In the genomic region with DNA sequence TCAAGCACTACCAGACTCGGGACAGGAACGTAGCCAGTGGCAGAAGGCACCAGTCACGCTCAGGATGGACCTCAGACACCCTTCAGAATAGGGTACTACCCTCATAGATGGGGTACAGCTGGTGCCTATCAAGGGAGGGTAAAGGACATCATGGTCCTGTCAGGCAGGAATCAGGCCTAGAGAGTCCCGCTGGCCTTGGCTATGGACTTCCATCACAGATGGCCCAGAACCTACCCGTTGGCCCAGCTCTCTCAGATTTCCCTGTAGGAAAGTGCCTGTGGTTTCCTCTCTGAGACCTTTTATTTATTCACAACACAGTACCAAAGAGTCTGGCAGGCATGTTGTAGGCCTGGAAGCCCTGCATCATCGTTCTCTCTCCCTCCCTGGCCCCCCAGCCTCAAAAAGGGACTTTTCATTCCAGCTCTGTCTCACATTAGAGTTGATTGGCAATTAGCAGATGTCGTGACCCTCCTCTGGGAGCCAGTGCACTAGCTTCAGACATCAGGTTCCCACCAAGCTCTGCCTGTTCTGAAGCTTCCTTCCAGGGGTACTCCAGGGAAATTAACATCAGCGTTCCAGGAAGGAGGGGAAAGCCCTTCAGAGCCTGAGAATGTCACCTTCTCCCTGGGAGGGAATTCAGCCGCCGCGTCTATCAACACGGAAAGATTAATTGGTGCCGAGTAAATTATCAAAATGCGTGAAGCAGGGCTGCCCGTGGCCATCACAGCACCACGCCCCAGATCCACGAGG, we compare ENCODE assay signal across 18 mouse cellular contexts. TPM values are rescaled to one million over a fixed set of nuclear protein-coding genes. Genes with fewer than 3 reads are reported as not detected.
DNase-seq lines count a peak whose midpoint lies in the region; ATAC-seq lines count a peak whose summit lies in the region.
"Had no signal": no experiment of that assay in that cellular context is flagged by ENCODE, and none has a peak within 500 bp of the region (broad histone marks: within the 10 kb centered on the region; RNA-seq: fewer than 3 reads in every experiment).

No protein-coding gene starts in this region.

- H3K4me3 ChIP-seq in forebrain, embryonic 10.5 days, result no peak overlapping the region
- H3K4me3 ChIP-seq in forebrain, embryonic 15.5 days, result no peak overlapping the region
- H3K4me3 ChIP-seq in hindbrain, embryonic 14.5 days (replicated peaks; ENCODE audit: low read length), result no peak overlapping the region
- H3K4me3 ChIP-seq: heart, embryonic 13.5 days; limb, embryonic 15.5 days; lung, embryonic 15.5 days; megakaryocyte, embryonic 14.5 days had no signal

- H3K4me1 ChIP-seq in forebrain, embryonic 10.5 days, result peaks cover 29% of the 10 kb centered on the region
- H3K4me1 ChIP-seq in forebrain, embryonic 15.5 days, result 0 out of 2 replicates have a peak, but pooled peaks cover 5% of the 10 kb centered on the region
- H3K4me1 ChIP-seq in hindbrain, embryonic 14.5 days (replicated peaks; ENCODE audit: control insufficient read depth, insufficient read depth, low read length), result peaks cover 8% of the 10 kb centered on the region
- H3K4me1 ChIP-seq: limb, embryonic 15.5 days; lung, embryonic 15.5 days had no signal

- no peaks in the 10 kb centered on the region for H3K9me3 ChIP-seq in forebrain, embryonic 10.5 days
- H3K9me3 ChIP-seq in forebrain, embryonic 15.5 days, result no peaks in the 10 kb centered on the region
- H3K9me3 ChIP-seq in hindbrain, embryonic 14.5 days (ENCODE audit: control insufficient read depth, low read length), result no peaks in the 10 kb centered on the region
- H3K9me3 ChIP-seq: limb, embryonic 15.5 days; lung, embryonic 15.5 days; megakaryocyte, embryonic 14.5 days had no signal

- no peak overlapping the region for H3K4me2 ChIP-seq in forebrain, embryonic 15.5 days (replicated peaks)
- H3K4me2 ChIP-seq in hindbrain, embryonic 14.5 days (replicated peaks), result no peak overlapping the region
- H3K4me2 ChIP-seq: heart, embryonic 13.5 days; limb, embryonic 15.5 days; lung, embryonic 15.5 days had no signal

- peaks cover 81% of the 10 kb centered on the region for H3K27me3 ChIP-seq in forebrain, embryonic 10.5 days (ENCODE audit: poor library complexity, severe bottlenecking)
- no peaks in the 10 kb centered on the region for H3K27me3 ChIP-seq in forebrain, embryonic 15.5 days
- no peaks in the 10 kb centered on the region for H3K27me3 ChIP-seq in hindbrain, embryonic 14.5 days (ENCODE audit: control insufficient read depth, insufficient read depth, low read length)
- H3K27me3 ChIP-seq: lung, embryonic 15.5 days had no signal

- H3K9ac ChIP-seq in forebrain, embryonic 15.5 days (replicated peaks), result no peak overlapping the region
- H3K9ac ChIP-seq in hindbrain, embryonic 14.5 days, result no peak overlapping the region
- H3K9ac ChIP-seq: heart, embryonic 13.5 days; limb, embryonic 15.5 days; lung, embryonic 15.5 days had no signal

- ATAC-seq in forebrain, embryonic 15.5 days (replicated peaks), result no peak
- ATAC-seq in hindbrain, embryonic 14.5 days (ENCODE audit: low FRiP score), result no peak
- ATAC-seq in granulocyte monocyte progenitor cell, adult 5-6 weeks (replicated peaks; ENCODE audit: poor library complexity, severe bottlenecking), result no peak
- ATAC-seq: inflammation-experienced regulatory T-cells, adult 6 months had no signal

- no peaks in the 10 kb centered on the region for H3K36me3 ChIP-seq in forebrain, embryonic 10.5 days (replicated peaks)
- no peaks in the 10 kb centered on the region for H3K36me3 ChIP-seq in forebrain, embryonic 15.5 days
- no peaks in the 10 kb centered on the region for H3K36me3 ChIP-seq in hindbrain, embryonic 14.5 days (replicated peaks; ENCODE audit: control insufficient read depth, insufficient read depth)
- H3K36me3 ChIP-seq: heart, embryonic 13.5 days; limb, embryonic 15.5 days; lung, embryonic 15.5 days had no signal

- DNase-seq in forebrain, embryonic 10.5 days (ENCODE audit: extremely low spot score, low spot score), result no peak
- DNase-seq in brain, adult 2 months (ENCODE audit: low read depth, low spot score), result peak; percentile 78
- peak; percentile 52 to 60 for DNase-seq in cerebellum, postnatal 14 days
- no peak for DNase-seq in hindbrain, embryonic 14.5 days (ENCODE audit: low spot score)
- DNase-seq in lung, postnatal 36 days, result no peak
- no peak for DNase-seq in heart, adult 9 months (ENCODE audit: low spot score in 2 of 2)
- DNase-seq: kidney, postnatal 14 days; layer of hippocampus, postnatal 36 days; right cerebral cortex, adult 18-20 months had no signal

- peak overlapping the region; percentile 17 for H3K27ac ChIP-seq in forebrain, embryonic 10.5 days
- H3K27ac ChIP-seq in forebrain, embryonic 15.5 days (replicated peaks), result no peak overlapping the region
- peak overlapping the region; percentile 47 for H3K27ac ChIP-seq in hindbrain, embryonic 14.5 days
- H3K27ac ChIP-seq: heart, embryonic 13.5 days; limb, embryonic 15.5 days; lung, embryonic 15.5 days had no signal

- 74% methylated on average over 17 of the region's 17 CpGs for WGBS in forebrain, embryonic 10.5 days
- WGBS in forebrain, embryonic 15.5 days, result 47% methylated on average over 17 of the region's 17 CpGs
- WGBS in hindbrain, embryonic 14.5 days, result 37% methylated on average over 17 of the region's 17 CpGs

RNA-seq across cellular contexts. Expression of a gene that starts 40.7 kb away (rescaled TPM):
- 0.98 and 1.2 TPM in 2 replicates for polyA plus RNA-seq in forebrain, embryonic 10.5 days (2016; fragmentation: Nextera tagmentation; extraction: Ambion mirVana)
- 2.5 and 2.7 TPM in 2 replicates for polyA plus RNA-seq in forebrain, embryonic 15.5 days (2015; fragmentation: Nextera tagmentation; extraction: Ambion mirVana)
- polyA plus RNA-seq in hindbrain, embryonic 14.5 days (2014; fragmentation: Nextera tagmentation; extraction: Ambion mirVana), result 4.8 and 9.7 TPM in 2 replicates
- total RNA-seq in granulocyte monocyte progenitor cell, adult 5-6 weeks (2014; fragmentation: Nextera tagmentation), result 1.5 and 9.8 TPM in 2 replicates
- 0.82 and 2.2 TPM in 2 replicates for total RNA-seq in granulocyte monocyte progenitor cell, adult 5-6 weeks (2017)
- total RNA-seq: gastrocnemius, adult 8-10 months; layer of hippocampus, postnatal 36 days had no signal
- polyA plus RNA-seq: inflammation-experienced regulatory T-cells, adult 6 months; lung, embryonic 15.5 days had no signal

RNA-seq across cellular contexts. Expression of a gene that starts 45.4 kb away (rescaled TPM):
- 17.9 and 22.3 TPM in 2 replicates for polyA plus RNA-seq in forebrain, embryonic 10.5 days (2016; fragmentation: Nextera tagmentation; extraction: Ambion mirVana)
- polyA plus RNA-seq in forebrain, embryonic 15.5 days (2015; fragmentation: Nextera tagmentation; extraction: Ambion mirVana), result 7.5 and 7.8 TPM in 2 replicates
- 4.5 and 5.6 TPM in 2 replicates for polyA plus RNA-seq in hindbrain, embryonic 14.5 days (2014; fragmentation: Nextera tagmentation; extraction: Ambion mirVana)
- not detected in 2 replicates for total RNA-seq in granulocyte monocyte progenitor cell, adult 5-6 weeks (2014; fragmentation: Nextera tagmentation)
- total RNA-seq in granulocyte monocyte progenitor cell, adult 5-6 weeks (2017), result not detected in 2 replicates
- polyA plus RNA-seq: inflammation-experienced regulatory T-cells, adult 6 months had no signal

RNA-seq across cellular contexts. Expression of a gene that starts 50.0 kb away (rescaled TPM):
- not detected in 2 replicates for polyA plus RNA-seq in forebrain, embryonic 10.5 days (2016; fragmentation: Nextera tagmentation; extraction: Ambion mirVana)
- not detected in 2 replicates for polyA plus RNA-seq in forebrain, embryonic 15.5 days (2015; fragmentation: Nextera tagmentation; extraction: Ambion mirVana)
- not detected in 2 replicates for polyA plus RNA-seq in hindbrain, embryonic 14.5 days (2014; fragmentation: Nextera tagmentation; extraction: Ambion mirVana)
- total RNA-seq in granulocyte monocyte progenitor cell, adult 5-6 weeks (2014; fragmentation: Nextera tagmentation), result not detected in 2 replicates
- total RNA-seq in granulocyte monocyte progenitor cell, adult 5-6 weeks (2017), result not detected in 2 replicates
- total RNA-seq: adrenal gland, adult 18-20 months; gastrocnemius, adult 8-10 months; layer of hippocampus, postnatal 36 days had no signal
- polyA plus RNA-seq: heart, embryonic 13.5 days; inflammation-experienced regulatory T-cells, adult 6 months; lung, embryonic 15.5 days had no signal

Comparison
In these comparisons a context has a peak if more than half of its experiments do, and no peak if none do; other contexts are left out.
1. DNase-seq: peak in brain, adult 2 months (single experiment) and cerebellum, postnatal 14 days (2 of 2); none in forebrain, embryonic 10.5 days (single experiment), hindbrain, embryonic 14.5 days (single experiment), lung, postnatal 36 days (single experiment) and heart, adult 9 months (0 of 2).